Mouse (Mus musculus): ENCODE data around the gene Rfx4.

GRCm38 (mm10) chr10:84727005-84727404 lies 28.9 kb upstream of the Rfx4 start:
- TF ChIP-seq CTCF (conservative IDR thresholded peaks at IDR 0.05; ENCODE audit: low read length) = no peak
- no peak for TF ChIP-seq NANOG (IDR thresholded peaks at IDR 0.05; ENCODE audit: borderline replicate concordance, low read length)

All from E14TG2a.4 (cell line).